Mouse (Mus musculus) left cerebral cortex, postnatal 36 days (tissue): ENCODE data around the gene Gm17622. TPM values are rescaled to one million over a fixed set of nuclear protein-coding genes. Genes with fewer than 3 reads are reported as not detected.

Source experiments
- DNase-seq, 2 experiments: peaks; one replicate each; pipeline ENCODE4 v3.0.0; 2021 to 2022; ENCODE audit warnings: low spot score in 2 of 2, mixed read lengths in 1 of 2
- intact Hi-C: fragments of 180-260 bp; cut with DNase I; formaldehyde crosslinking; loops from one replicate; pipeline ENCODE4 v1.15.1; 2025
- total RNA-seq, 2 experiments: library from RNA; stranded (reverse); gene quantifications; 2 replicates each; pipeline ENCODE4 v1.2.3; 2021

Gene Gm17622
- total RNA-seq, 2 experiments from 2014 or later, result not detected

GRCm38 (mm10) chr13:96506313-96506712 is 15.8 kb downstream of the Gm17622 start:
- intact Hi-C loops, result no loop called here
- DNase-seq, result no peak

- DNase-seq, result no peak
- intact Hi-C loops, result no loop called here
Measured at GRCm38 (mm10) chr13:96507541-96507940, 17.0 kb downstream of the Gm17622 start.

GRCm38 (mm10) chr13:96510635-96511034 is 20.1 kb downstream of the Gm17622 start:
- DNase-seq, result peak in 1 of 2 experiments; percentile 8
- intact Hi-C loops, result no loop called here

GRCm38 (mm10) chr13:96511262-96511661 is 20.7 kb downstream of the Gm17622 start:
- intact Hi-C loops, result no loop called here
- DNase-seq, result no peak

GRCm38 (mm10) chr13:96511893-96512292 is 21.4 kb downstream of the Gm17622 start:
- intact Hi-C loops, result no loop called here
- DNase-seq, result no peak

GRCm38 (mm10) chr13:96514154-96514942 is 23.8 kb downstream of the Gm17622 start:
- no peak for DNase-seq
- intact Hi-C loops, result no loop called here

- DNase-seq, result no peak
- intact Hi-C loops, result no loop called here
Measured at GRCm38 (mm10) chr13:96516249-96516648, 25.7 kb downstream of the Gm17622 start.

- intact Hi-C loops, result no loop called here
- DNase-seq, result no peak
Measured at GRCm38 (mm10) chr13:96517335-96517734, 26.8 kb downstream of the Gm17622 start.

GRCm38 (mm10) chr13:96521294-96521693 is 30.8 kb downstream of the Gm17622 start:
- intact Hi-C loops, result no loop called here

GRCm38 (mm10) chr13:96527022-96527421 is 36.5 kb downstream of the Gm17622 start:
- no peak for DNase-seq
- intact Hi-C loops, result no loop called here

More at GRCm38 (mm10) chr13:96521294-96521693, 30.8 kb downstream of the Gm17622 start:
- no peak for DNase-seq

GRCm38 (mm10) chr13:96527856-96528255 is 37.3 kb downstream of the Gm17622 start:
- no peak for DNase-seq
- intact Hi-C loops, result no loop called here

GRCm38 (mm10) chr13:96528776-96529175 is 38.2 kb downstream of the Gm17622 start:
- DNase-seq, result no peak
- intact Hi-C loops, result no loop called here

GRCm38 (mm10) chr13:96529542-96529941 is 39.0 kb downstream of the Gm17622 start:
- intact Hi-C loops, result no loop called here

GRCm38 (mm10) chr13:96530064-96530463 is 39.5 kb downstream of the Gm17622 start:
- intact Hi-C loops, result no loop called here
- no peak for DNase-seq

More at GRCm38 (mm10) chr13:96529542-96529941, 39.0 kb downstream of the Gm17622 start:
- no peak for DNase-seq

GRCm38 (mm10) chr13:96532176-96532575 is 41.6 kb downstream of the Gm17622 start:
- no peak for DNase-seq
- intact Hi-C loops, result no loop called here

GRCm38 (mm10) chr13:96533742-96534141 is 43.2 kb downstream of the Gm17622 start:
- intact Hi-C loops, result no loop called here

GRCm38 (mm10) chr13:96536821-96537572 is 46.5 kb downstream of the Gm17622 start:
- intact Hi-C loops, result no loop called here
- DNase-seq, result no peak

More at GRCm38 (mm10) chr13:96533742-96534141, 43.2 kb downstream of the Gm17622 start:
- no peak for DNase-seq

- intact Hi-C loops, result no loop called here
- no peak for DNase-seq
Measured at GRCm38 (mm10) chr13:96538103-96538502, 47.6 kb downstream of the Gm17622 start.
